Mouse (Mus musculus) heart, postnatal 14 days (tissue): Measurements from ENCODE around the gene Gnptab. TPM values are rescaled to one million over a fixed set of nuclear protein-coding genes. Genes with fewer than 3 reads are reported as not detected.
A peak's percentile ranks its signal among the peaks of the same experiment; 100 is the strongest.

Experiments used
- DNase-seq, 2 experiments: peaks; one replicate each; pipeline ENCODE4 v3.0.0; 2021 to 2022
- intact Hi-C: fragments of 180-260 bp; cut with DNase I; formaldehyde crosslinking; loops from one replicate; pipeline ENCODE4 v1.15.1; 2025
- total RNA-seq, 2 experiments: library from RNA; stranded (reverse); gene quantifications; 2 replicates each; pipeline ENCODE4 v1.2.3; 2021

The Gnptab gene
- total RNA-seq, 2 experiments from 2014 or later, result 30.5 to 32.2 TPM

DNA sequence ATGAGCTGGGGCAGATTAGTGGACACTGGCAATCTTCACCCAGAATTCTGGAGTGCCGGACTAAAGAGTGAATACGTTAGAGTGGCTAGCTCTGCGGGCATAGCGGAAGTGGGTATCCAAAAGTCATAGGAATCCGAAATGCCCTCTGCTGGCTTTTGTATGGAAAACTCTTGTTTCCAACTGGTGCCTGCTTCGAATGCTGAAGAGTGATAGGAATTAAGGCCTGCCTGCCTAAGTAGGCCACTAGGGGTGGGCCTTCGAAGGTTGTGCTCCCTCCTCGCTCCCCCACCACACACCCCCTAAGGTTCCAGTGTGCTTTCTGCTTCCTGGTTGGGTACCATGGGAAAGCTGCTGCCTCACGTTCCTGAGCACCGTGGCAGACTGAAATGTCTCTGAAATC is 3.9 kb upstream of the Gnptab start:
- no peak for DNase-seq
- intact Hi-C loops, result loop anchor here (5.0 kb wide), 2 partner anchors 127 to 352 kb away; partner anchors contain the start of gene Chpt1

DNA sequence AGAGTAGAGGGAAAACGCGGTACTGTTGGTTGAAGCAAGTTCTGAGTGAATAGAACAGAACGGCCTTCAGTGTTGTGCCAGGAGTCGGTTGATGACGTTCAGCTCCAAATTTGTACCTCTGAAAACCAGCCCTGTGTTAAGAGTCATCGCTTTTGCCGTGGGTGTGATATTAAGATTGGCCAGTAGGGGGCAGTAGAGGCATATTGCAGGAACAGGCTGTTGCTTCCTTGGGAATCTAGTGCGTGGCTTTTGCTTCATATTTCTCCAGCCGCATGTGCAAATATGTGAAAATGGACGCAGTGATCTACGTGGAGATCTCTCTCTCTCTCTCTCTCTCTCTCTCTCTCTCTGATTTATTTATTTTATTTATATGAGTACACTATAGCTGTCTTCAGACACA is 2.2 kb upstream of the Gnptab start:
- DNase-seq, result peak; percentile 88 to 94
- intact Hi-C loops, result loop anchor here (5.0 kb wide), 2 partner anchors 126 to 351 kb away; partner anchors contain the start of gene Chpt1

DNA sequence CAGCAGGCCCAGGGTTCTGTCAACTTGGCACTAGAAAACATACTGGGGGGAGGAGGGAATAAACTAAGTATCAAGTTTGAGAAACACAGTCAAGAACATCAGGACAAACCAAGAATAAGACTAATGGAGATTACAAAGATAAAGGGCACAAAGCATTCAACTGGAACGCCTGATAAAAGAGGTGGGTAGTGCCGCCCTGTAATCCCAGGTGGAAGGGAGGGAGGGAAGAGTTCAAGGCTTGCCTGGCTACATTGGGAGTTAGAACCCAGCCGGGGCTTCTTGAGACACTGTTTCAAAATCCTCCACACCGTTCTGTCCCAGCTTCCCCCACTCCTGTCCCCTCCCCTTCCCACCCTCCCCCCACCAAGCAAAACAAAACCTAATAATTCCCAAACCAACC is 1.3 kb upstream of the Gnptab start:
- DNase-seq, result no peak
- intact Hi-C loops, result loop anchor here (2.0 to 5.0 kb wide), 3 partner anchors 125 to 350 kb away; partner anchors contain the start of gene Chpt1

DNA sequence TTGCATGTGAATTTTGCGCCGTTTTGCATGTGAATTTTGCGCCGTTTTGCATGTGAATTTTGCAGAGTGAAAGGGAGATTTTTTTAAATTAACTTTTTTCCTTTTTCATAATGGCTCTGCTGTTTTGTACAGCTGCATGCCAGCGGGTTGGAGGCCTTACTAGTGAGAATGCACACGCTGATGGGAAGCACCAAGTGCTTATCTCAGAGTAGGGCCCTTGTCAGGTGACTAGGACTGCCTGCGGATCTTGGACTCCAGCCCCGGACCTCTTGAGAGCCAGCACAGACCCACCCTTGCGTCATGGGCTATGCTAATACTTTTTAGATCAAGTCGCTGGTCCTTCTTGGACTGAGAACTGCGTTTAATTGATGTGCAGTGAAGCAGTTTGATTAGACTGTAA is 1.1 kb downstream of the Gnptab start:
- intact Hi-C loops, result no loop called here
- DNase-seq, result peak; percentile 68 to 74

DNA sequence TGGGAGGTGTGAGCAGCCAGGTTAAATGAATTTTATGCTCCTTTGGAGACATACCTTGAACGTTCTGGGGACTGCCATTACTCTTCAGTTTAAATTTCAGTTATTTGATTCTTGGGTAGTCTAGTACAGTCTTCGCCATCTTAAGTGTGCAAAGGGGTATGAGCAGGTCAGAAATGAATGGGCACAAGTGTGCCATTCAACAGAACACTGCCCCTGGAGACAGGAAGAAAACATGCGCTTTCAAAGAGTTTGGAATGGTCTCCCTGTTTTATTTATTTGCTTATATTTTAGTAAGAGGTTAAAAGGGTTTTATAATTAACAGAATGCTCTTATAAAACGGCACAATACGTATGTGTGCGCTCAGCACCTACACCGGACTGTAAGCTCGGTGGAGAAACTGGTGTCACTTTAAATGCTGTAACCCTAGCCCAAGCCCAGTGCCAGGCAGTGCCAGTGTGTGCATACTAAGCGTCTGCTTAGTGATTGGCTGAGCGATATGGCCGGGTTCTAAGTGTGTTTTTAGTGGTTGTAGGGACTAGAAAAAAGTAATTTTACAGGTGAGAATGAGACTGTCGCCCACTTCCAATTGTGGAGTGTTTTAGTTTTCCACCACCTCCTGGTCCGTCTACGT is 1.6 kb downstream of the Gnptab start:
- intact Hi-C loops, result no loop called here
- DNase-seq, result no peak

DNA sequence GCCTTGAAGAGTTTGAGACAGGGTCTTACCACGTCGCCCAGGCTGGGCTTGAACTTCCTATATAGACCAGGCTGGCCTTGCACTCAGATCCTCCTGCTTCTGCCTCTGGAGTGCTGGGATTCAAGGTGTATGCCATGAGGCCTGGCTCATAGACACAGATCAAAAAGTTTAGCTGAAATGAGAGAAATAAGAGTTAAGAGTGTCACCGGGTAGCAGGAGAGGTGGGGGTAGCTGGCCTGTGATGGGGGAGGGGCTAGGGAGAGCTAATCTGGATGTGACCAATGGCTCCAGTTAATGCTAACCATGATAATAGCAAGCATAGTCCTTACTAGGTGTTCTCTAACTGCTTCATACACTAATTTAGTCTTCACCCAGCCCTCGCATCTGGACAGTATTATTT is 2.4 kb downstream of the Gnptab start:
- intact Hi-C loops, result no loop called here

DNA sequence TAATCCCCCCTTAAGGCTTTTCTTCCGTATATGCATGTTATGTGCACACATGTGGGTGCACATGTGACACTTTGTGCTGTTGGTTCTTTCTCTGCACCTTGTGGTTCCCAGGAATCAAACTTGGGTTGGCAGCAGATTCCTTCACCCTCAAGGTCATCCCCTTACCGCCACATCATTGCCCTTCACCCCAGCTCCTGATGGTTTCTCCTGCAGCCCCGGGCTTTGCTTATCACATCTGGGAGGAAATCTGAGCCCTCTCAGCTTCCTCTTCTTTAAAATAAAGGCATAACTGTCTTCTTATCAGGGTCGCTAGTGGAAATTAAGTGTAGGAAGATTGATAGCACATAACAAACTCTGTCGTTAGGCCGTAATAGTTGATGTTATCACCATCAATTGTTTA is 3.1 kb downstream of the Gnptab start:
- intact Hi-C loops, result no loop called here

More for the DNA sequence above, 2.4 kb downstream of the Gnptab start:
- DNase-seq, result no peak

DNA sequence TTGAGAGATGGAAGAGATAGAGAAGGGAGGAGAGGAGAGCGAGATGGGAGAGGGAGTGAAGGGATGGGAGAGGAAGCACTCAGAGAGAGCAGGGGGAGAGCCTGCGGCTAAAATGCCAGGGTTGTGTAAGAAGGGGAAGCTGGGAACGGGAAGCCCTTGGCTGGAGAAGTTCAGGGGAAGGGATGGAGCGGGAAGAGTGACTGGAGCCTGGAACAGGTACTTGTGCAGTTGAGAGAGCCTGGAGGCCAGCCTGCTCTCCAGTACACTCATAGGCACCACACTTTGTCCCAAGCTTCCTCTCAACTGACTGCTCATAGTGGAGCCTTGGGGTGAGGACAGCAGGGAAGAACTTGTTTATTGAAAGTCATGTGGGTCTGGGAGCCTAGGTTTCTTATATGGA is 4.5 kb downstream of the Gnptab start:
- no peak for DNase-seq
- intact Hi-C loops, result no loop called here

More for the DNA sequence above, 3.1 kb downstream of the Gnptab start:
- no peak for DNase-seq

DNA sequence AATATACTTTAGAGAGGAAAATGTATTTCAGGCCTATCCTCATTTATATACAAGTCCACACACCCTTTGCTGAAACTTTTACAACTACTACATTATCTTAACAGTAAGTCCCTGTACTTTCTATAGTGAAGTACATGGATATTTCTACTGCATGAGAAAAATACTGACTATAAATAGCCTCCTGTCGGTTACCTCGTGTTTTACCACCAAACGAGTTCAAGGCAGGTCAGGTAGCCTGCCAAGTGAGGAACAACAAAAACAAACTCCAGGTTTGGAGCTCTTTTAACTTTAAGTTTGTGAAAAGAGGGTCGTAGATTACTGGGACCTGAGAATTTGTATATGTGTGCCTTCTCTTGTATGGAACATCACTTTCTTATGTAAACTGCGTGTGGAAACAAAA is 5.1 kb downstream of the Gnptab start:
- DNase-seq, result no peak
- intact Hi-C loops, result no loop called here

DNA sequence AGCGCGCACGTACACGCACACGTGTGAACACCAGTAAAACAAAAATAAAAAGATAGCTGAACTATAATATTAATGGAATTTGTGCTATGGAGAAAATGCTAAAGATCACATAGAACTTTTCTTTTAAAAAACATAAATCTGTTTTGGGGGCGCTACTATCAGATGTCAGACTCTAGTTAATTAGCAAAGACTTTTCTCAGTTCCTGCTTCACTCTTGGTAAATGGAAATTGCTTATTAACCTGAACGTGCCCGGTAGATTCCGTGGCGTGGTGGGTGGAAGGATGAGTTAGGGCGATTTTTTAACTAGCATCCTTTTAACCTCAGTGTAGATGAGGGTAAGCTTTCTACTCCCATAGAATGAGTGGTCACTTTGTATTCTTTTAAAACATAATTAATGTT is 6.4 kb downstream of the Gnptab start:
- DNase-seq, result no peak
- intact Hi-C loops, result no loop called here

DNA sequence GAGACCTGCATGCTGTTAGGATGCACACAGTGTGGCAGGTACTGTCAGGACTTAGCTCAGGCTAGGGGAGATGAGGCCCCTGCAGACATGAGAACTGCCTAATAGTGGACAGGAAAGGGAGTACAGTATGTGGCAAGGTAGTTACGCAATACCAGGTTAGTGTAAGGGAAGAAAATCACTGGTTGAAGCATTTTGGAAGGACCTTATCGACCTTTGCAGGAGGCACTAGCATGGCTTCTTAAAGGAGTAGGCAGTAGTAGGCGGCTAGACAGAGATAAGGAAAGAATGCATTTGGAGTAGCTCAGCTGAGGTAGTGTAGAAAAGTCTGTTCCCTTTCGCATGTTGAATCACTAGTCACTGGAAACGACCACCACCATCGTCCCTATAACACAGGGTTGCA is 6.8 kb downstream of the Gnptab start:
- DNase-seq, result no peak
- intact Hi-C loops, result no loop called here

DNA sequence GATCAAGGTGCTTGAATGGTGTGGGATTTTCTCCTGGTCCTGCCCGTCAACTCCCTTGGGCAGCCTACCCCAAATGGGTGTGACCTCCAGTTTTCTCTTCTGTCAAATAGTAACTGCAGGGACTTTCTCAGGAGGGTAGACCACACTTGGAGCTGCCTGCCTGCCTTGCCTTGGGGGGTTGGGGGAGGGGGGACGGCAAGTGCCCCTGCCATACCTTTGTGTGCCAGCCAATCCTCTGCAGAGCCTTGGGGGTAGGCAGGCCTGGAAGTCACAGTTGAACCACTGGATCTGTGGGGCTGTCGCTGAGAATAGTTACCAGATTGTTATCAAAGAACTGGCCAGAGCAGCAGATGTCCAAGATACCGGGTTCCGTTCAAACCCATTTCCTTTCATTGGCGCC is 7.3 kb downstream of the Gnptab start:
- intact Hi-C loops, result no loop called here
- no peak for DNase-seq

DNA sequence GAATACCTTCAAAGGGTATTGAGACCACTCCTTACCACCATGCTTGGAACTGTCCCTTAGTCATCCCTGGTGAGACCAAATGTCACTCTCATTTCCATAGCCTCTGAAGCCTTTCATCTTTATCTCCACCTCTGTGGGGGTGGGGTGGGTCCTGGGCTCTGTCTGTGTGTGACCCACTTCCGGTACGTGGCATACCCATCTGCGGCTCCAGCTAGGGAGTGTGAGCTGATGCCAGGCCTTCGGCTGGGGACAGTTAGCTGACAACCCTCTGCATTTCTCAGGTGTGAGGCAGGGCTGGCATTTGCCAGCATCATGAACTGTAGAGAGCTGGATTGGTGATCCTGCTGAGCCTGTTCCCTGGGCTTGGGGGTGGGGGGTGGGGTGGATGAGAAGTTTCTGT is 10.6 kb downstream of the Gnptab start:
- intact Hi-C loops, result no loop called here
- DNase-seq, result no peak

DNA sequence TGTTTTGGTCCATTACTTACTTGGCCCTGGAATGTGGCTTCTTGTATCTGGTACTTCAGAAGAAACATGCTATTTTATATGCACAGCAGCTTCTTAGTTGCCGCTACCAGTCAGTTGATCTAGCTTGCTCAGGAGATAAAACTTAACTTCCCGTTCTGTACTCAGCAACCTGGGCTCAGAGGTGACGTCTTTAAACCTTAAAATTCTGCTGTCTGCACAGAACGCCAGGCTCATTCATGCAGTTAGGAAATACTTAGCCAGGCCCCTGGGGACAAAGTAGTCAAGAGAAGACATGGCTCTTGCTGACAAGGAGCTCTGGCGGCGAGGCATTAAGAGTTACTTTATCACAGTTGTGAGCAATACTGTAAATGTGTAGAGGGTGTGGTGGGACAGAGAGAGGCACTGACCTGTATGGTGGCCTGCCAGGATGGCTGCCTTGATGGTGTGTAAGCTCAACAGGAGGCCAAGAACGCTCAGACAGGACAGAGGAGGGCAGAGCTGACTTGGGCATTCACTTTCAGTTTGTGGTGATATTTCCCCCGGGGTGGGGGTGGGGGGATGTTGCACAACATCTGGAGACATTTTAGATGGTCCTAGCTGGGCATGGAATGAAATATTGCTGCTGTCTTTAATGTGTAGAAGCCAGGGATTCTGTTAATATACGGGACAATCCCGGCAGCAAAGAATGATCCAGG is 11.3 kb downstream of the Gnptab start:
- intact Hi-C loops, result loop anchor here (10.0 kb wide), 1 partner anchor 1845 kb away; no protein-coding TSS in a partner anchor
- no peak for DNase-seq

DNA sequence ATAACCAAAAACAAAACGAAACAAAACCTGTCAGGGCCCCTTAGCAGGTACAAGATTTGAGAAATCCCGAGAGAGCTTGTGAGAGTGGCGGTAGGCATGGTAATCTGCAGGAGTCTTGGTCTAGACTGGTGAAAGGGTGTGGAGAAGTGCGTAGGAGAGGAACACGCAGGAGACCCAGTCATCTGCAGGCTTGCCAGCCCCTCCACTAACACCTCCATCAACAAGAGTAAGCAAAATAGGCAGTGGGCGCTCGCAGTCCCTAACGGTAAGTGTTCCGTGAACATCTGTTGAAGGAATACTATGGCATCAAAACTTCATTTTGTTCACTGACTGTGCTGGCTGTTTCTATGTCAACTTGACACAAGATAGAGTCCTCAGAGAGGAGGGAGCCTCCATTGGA is 12.6 kb downstream of the Gnptab start:
- DNase-seq, result no peak
- intact Hi-C loops, result loop anchor here (10.0 kb wide), 1 partner anchor 1843 kb away; no protein-coding TSS in a partner anchor

DNA sequence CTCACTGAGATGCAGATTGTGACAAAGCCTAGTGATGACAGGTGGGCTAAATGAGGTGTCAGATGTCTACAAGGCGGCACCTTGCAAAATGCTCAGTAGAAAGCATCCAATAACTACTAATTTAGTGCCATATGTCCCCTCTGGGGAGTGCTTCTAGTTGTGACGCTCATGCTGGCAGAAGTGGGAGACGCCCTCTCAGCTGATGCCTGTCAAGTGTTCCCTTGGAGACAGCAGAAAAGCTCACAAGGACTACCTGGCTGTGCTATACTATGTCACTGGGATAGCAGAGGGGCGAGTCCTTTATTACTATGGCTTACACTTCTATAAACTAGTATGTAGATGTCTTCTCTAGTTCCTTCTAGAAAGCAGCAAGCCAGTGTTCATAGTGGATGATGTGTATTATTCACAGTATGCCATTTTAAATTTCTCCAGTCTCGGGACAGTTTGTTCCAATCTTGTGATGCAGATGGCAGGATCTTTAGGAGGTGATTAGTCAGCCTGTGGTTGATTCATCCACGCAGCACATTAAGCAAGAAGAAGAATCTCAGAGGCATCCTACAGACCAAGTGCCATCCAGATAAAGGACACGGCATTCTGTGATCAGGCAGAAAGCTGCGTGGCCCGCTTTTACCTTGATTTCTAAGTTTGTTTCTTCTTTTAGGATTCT is 13.4 kb downstream of the Gnptab start:
- no peak for DNase-seq
- intact Hi-C loops, result loop anchor here (10.0 kb wide), 1 partner anchor 1842 kb away; no protein-coding TSS in a partner anchor

DNA sequence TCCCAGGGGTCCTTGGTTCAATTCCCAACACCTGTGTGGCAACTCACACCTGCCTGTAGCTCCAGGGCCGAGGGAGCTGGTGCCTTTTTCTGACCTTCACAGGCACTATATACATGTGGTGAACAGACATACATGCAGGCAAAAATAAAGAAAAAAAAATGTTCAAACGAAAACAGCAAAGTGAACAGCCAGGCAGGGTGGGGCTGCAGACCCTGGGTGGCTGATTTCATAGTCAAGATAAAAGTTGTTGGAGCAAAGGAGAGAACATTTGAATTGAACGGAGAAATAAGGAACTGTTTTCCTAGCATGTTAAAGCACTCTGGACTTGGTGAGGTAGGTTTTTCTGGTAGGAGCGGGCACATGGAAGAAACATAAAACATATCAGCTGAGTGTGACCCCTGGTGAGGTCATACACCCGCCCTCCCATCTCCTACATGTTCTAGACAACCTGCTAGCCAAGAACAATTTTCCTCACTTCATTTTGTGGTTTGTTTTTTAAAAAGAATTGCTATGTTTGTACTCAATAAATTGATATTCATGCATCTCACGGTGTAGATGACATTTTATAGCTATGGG is 19.8 kb downstream of the Gnptab start:
- no peak for DNase-seq
- intact Hi-C loops, result loop anchor here (10.0 kb wide), 1 partner anchor 1836 kb away; no protein-coding TSS in a partner anchor

DNA sequence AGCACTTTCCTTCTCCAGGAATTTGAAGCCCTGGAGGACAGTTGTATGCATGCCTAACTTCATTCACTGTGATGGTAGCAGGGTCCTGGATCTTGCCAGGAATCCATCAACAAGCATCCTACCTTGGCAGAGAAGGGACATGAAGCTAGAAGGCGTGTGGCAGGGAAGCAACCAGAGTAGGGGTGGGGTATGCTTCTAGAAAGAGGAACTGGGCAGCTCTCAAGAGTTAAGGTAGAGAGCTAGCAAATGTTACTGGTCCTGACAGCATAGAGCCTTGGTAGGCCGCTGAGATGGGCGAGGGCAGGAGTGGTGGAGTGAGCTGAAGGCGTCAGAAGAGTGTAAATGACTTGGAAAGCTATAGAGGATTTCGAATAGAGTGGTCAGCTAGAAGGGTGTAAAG is 20.3 kb downstream of the Gnptab start:
- intact Hi-C loops, result loop anchor here (10.0 kb wide), 1 partner anchor 1836 kb away; no protein-coding TSS in a partner anchor
- DNase-seq, result no peak

DNA sequence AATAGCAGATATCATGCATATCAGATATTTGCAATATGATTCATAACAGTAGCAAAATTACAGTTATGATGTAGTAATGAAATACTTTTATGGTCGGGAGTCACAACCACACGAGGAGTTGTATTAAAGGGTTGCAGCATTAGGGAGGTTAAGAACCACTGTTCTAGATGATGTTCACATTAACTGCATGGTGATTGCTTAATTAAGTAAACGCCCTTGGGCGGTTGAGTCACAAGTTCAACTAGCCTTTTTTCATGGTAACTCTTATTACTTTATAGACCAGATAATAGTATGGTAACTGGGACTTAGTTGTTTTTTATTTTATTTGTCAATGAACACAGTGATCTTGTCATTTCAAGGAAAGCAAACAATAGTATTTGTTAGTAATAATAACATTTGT is 24.1 kb downstream of the Gnptab start:
- intact Hi-C loops, result no loop called here
- no peak for DNase-seq

DNA sequence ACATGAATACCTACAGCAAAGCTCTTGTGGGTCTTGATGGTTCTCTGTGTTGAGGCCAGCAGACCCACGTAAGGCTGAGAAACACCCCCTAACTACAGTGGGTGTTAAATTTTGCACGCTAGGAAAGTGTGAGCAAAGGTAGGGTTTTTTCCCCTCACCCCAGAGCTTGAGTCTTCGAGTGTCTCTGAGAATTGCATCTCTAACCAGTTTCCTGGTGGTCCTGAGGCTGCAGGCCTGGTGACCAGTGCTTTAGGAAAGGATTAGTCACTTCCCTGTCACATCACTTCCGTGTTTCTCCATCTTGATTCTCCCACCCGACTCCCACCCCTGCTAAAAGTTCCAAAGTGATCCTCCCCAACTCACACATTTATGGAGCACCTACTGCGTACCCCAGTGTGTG is 25.3 kb downstream of the Gnptab start:
- DNase-seq, result no peak
- intact Hi-C loops, result no loop called here

DNA sequence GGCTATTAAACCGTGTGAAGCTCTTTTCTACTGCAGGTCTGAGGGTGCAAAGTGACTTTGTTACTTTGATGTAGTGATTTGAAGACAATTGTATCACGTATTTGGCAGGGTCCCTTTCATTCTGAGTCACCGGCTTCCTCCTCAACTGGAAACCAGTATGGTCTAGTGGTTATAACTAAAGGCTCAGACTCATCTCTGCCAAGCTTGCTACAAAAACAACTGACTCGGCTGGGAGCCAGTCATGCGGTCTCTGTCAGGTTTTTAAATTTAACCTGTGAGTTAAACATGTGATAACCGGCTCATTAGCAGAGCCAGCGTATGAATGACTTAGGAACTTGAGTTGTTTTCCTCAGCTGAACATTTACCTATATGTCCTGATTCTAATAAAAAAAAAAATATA is 26.9 kb downstream of the Gnptab start:
- peak; percentile 49 to 66 for DNase-seq
- intact Hi-C loops, result no loop called here
